Mouse (Mus musculus) MN1 (cell line): ENCODE results near the gene Zdhhc20.
A peak's percentile ranks its signal among the peaks of the same experiment; 100 is the strongest.
"Not testable (repeated sequence)": the region's sequence is repeated elsewhere in the genome, so short reads cannot be mapped to it uniquely, and the experiment has no call there.

Experiments
- DNase-seq: peaks from one replicate; pipeline ENCODE4 v3.0.0-alpha.2; 2016; ENCODE audit warnings: low spot score

Gene Zdhhc20

GRCm38 (mm10) chr14:57889541-57890010 lies 500 bp downstream of the Zdhhc20 start:
- DNase-seq = peak; percentile 73

DNA sequence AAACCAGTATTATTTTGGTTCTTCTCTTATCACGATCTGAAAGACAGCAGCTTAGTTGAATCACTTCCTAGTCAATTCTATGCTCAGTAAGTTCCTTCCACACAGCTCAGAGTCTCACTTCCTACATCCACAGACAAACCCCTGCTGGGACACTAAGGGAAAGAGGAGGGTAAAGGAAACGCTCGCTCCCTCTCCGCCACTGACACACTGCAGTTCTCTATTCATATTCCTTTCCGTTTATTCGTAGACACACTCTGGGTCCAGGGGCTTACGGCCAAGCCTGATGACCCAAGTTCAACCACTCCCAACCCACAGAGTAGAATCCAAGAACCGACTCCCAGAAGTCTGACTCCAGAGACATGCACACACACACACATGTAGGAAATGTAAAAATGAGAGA lies 2.9 kb downstream of the Zdhhc20 start:
- DNase-seq = no peak

DNA sequence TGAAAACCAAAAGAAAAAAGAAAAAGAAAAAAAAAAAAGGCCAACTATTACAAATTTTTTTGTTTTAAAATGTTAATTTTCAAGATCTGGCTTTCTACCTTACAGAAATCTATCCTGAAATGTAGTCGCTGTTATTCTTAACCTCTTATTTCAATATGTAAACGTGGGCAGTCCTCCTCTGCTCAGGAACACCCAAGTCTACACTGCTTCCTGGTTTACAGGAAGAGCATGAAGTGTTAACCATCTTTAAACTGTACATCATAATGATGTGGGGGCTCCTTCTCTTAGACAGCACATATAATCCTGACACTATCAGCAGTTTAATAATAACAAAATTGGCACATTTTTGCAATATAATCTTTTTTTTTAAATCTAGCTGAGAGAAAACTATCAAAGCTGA lies 4.0 kb downstream of the Zdhhc20 start:
- DNase-seq = no peak

GRCm38 (mm10) chr14:57883341-57883740 lies 6.7 kb downstream of the Zdhhc20 start:
- DNase-seq = no peak

- no peak for DNase-seq
These were observed 7.4 kb downstream of the Zdhhc20 start for GRCm38 (mm10) chr14:57882720-57883119.

GRCm38 (mm10) chr14:57881793-57882192 lies 8.3 kb downstream of the Zdhhc20 start:
- DNase-seq = peak; percentile 18

- no peak for DNase-seq
These were observed 9.0 kb downstream of the Zdhhc20 start for GRCm38 (mm10) chr14:57881074-57881473.

DNA sequence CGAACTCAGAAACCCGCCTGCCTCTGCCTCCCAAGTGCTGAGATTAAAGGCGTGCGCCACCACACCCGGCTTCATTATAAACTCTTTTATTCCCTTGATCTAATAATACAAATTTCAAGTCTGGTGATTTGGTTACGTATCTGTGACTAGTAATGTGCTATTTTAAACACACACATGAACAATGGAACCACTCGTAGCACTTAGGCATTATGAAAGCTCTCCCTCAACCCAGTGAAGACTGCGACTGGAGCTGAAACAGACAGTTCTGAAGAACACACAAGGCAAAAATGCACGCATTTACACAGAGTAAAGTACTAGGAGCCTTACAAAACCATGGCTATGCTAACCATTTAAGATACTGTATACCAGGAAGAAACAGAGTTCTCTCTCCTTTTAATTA lies 12.2 kb downstream of the Zdhhc20 start:
- no peak for DNase-seq

DNA sequence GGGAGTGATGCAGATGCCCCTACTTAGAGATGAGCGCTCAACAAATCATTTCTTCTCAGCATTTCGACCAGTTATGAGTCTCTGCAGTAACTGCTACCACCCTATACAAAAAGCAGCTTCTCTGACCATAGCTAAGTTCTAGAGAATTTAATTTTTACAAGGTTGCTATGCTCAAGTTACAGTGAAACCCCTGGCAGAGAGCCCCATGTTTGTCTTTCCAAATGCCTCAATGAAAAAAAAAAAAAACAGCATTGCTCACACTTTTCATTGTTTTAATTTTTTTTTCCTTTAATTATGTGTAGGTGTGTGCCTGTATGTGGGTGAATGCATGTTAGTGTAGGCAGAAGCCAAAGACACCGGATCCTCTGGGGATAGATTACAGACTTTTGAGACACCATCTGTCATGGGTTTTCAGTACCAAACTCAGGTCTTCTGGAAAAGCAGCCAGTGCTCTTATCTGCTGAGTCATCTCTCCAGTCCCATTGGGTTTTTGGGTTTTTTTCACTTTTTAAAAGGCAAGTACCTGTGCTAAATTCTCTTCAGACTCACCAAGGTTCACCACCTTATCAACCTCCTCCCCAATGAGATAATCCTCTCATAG lies 23.3 kb downstream of the Zdhhc20 start:
- DNase-seq = no peak

GRCm38 (mm10) chr14:57865256-57865655 lies 24.8 kb downstream of the Zdhhc20 start:
- no peak for DNase-seq

GRCm38 (mm10) chr14:57863129-57863528 lies 26.9 kb downstream of the Zdhhc20 start:
- DNase-seq = no peak

DNA sequence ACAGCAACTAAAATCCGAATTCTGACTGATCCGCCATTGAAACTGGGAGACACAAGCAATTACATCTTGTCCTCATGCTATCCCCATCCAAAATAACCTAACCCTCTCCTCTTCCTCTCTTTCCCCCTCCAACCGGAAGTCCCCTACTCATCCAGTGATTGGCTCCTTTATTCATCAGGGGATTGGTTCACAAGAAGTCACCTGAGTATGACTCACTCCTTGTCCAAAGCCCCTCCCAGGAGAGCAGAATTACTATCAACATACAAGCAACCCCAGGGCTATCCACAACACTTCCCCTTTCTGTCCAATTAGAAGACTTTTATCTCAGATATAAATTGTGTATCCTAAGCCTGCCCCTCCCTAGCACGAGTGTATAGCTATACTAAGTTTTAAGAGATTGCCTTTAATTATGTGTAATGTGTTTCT lies 28.1 kb downstream of the Zdhhc20 start:
- no peak for DNase-seq

DNA sequence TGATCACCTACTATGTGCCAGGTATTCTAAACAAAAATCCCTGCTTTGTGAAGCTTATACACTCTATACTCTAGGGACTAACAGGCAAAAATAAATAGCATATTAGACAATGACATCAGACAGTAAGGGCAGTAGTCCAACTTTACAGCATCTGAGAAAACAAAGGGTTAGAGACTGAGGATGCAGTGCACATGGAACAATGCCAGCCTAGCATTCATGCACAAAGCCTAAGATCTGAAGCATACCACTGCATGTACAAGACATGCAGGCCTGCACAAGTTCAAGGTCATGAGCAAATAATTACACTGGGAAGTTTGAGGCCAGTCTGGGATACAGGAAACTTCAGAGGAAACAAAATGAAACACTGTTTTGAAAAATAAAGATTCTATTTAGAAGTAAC lies 30.6 kb downstream of the Zdhhc20 start:
- DNase-seq = peak; percentile 48

- no peak for DNase-seq
These were observed 31.5 kb downstream of the Zdhhc20 start for GRCm38 (mm10) chr14:57858601-57859000.

DNA sequence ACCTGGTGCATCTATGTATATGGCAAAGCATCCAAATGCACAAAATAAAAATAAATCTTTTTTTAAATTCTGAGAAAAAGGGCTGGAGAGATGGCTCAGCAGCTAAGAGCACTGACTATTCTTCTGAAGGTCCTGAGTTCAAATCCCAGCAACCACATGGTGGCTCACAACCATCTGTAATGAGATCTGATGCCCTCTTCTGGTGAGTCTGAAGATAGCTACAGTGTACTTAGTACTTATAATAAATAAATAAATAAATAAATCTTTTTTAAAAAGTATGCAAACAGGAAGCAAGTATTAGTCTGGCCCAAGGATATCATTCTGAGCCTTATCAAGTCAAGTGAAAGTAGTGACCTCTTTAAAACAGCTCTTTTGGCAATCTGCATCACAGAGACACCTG lies 34.0 kb downstream of the Zdhhc20 start:
- DNase-seq = not testable (repeated sequence)

GRCm38 (mm10) chr14:57852961-57853360 lies 37.1 kb downstream of the Zdhhc20 start:
- no peak for DNase-seq

GRCm38 (mm10) chr14:57850330-57850729 lies 39.7 kb downstream of the Zdhhc20 start:
- DNase-seq = peak; percentile 36

DNA sequence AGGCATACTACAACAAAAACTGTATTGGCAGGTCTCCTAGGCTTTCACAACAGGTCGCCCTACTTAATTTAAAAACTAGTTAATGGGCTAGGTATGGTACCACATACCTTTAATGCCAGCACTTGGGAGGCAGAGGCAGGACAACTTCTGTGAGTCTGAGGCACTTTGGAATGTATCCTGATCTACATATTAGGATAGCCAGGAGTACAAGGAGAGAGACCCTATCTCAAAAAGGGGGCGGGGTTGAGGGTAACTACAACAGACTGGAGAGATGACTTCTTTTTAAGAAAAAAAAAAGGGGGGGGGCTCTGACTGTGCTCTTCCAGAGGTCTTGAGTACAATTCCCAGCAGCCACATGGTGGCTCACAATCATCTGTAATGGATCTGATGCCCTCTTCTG lies 41.4 kb downstream of the Zdhhc20 start:
- no peak for DNase-seq

DNA sequence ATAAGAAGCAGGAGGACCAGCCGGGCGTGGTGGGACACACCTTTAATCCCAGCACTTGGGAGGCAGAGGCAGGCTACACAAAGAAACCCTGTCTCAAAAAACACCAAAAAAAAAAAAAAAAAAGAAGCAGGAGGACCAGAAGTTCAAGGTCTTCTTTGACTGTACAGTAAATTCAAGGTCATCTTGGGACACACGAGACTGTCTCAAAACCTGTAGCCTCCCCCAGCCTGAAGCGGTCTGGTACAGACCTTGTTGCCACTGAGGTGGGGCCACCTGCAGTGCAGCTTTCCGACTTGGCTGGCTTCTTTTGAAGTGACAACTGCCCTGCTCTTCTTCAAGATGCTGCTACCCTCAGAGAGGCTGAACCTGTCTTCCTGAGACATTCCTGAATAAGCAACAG lies 42.0 kb downstream of the Zdhhc20 start:
- not testable (repeated sequence) for DNase-seq

- no peak for DNase-seq
These were observed 45.5 kb downstream of the Zdhhc20 start for GRCm38 (mm10) chr14:57844535-57844934.

DNA sequence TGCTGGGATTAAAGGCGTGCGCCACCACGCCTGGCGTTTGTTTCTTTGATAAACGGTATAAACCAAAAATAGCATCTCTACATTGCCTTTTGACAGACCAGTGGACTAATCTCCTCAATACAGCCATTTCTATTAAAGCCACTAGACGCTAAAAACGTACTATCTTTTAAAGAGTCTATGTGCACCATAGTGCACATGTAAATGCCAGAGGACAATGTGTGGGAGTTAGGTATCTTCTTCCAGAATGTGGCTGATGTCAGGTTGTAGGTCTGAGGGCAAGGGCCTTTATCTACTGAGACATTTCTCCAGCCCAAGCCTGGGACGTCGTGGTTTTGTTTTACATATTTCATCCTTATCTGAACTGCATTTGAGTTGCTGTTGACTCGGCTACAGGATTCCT lies 54.9 kb downstream of the Zdhhc20 start:
- no peak for DNase-seq

DNA sequence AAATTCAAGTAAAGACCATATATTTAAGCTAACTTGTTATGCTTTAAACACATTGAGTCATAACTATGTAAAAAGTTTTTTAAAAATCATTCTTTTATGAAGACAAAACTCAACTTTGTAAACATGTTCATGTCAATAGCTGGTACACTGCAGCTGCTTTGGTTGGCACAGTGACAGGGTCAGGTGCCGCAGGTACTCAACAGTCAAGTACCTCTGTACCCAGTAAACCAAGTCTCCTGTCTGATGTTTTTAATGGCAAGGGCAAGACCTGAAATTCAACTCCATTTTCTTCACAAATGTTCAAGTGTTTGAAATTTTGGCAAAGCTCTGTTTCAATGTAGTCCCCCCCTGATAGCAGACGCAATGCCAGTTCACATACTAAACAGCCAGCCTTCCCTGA lies 56.5 kb downstream of the Zdhhc20 start:
- DNase-seq = no peak

DNA sequence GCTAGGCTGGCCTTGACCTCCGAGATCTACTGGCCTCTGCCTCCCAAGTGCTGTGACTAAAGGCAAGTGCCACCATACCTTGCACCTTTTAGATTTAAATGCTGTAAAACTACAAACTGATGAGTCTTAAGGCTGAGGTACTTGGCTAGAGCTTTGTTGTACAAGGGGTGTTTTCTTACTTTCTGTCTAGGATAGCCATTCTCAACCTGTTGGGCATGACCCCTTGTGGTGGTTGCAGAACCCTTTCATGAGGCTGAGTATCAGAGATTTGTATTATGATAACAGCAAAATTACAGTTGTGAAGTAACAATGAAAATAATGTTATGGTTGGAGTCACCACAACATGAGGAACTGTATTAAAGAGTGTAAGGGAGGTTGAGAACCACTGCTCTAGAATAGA lies 62.8 kb downstream of the Zdhhc20 start:
- peak; percentile 23 for DNase-seq
